Mouse (Mus musculus): Measurements from ENCODE around the gene Lekr1. TPM values are rescaled to one million over a fixed set of nuclear protein-coding genes. Genes with fewer than 3 reads are reported as not detected.

Gene Lekr1
- polyA plus RNA-seq, 1 experiment from 2014 or later: 7.4 TPM

Small RNA genes within 50 kb of the gene (microRNA-seq; reads per million reads assigned to microRNA genes)
- gene Mir8120: not detected

Other genes starting within 250 kb of the Lekr1 start
- gene Tiparp, start 137.8 kb upstream of the Lekr1 start, polyA plus RNA-seq (2016; fragmentation: Nextera tagmentation; extraction: Ambion mirVana): 26.8 and 35.6 TPM in 2 replicates